Mouse (Mus musculus): Measurements from ENCODE around the gene Arih2.

Gene Arih2

GRCm38 (mm10) chr9:108579344-108579690 lies 69.9 kb downstream of the Arih2 start:
- DNase-seq (ENCODE audit: low spot score): no peak

GRCm38 (mm10) chr9:108578545-108579343 lies 70.4 kb downstream of the Arih2 start, which contains the start of gene Wdr6:
Gene Wdr6 (minus strand): TSS chr9:108578739.
- DNase-seq (ENCODE audit: low spot score): peak; percentile 81

- peak; percentile 46 for DNase-seq (ENCODE audit: low spot score)
Measured at GRCm38 (mm10) chr9:108577934-108578544, 71.1 kb downstream of the Arih2 start.

- DNase-seq (ENCODE audit: low spot score): no peak
Measured at GRCm38 (mm10) chr9:108577025-108577424, 72.2 kb downstream of the Arih2 start.

- DNase-seq (ENCODE audit: low spot score): no peak
Measured at GRCm38 (mm10) chr9:108575321-108576297, 73.6 kb downstream of the Arih2 start.

GRCm38 (mm10) chr9:108574921-108575320 lies 74.3 kb downstream of the Arih2 start:
- DNase-seq (ENCODE audit: low spot score): no peak

- peak; percentile 33 for DNase-seq (ENCODE audit: low spot score)
Measured at GRCm38 (mm10) chr9:108573774-108574690, 75.2 kb downstream of the Arih2 start.

- no peak for DNase-seq (ENCODE audit: low spot score)
Measured at GRCm38 (mm10) chr9:108572321-108572720, 76.9 kb downstream of the Arih2 start.

GRCm38 (mm10) chr9:108571401-108571973 lies 77.7 kb downstream of the Arih2 start:
- DNase-seq (ENCODE audit: low spot score): no peak

- peak; percentile 70 for DNase-seq (ENCODE audit: low spot score)
Measured at GRCm38 (mm10) chr9:108570207-108570896, 78.8 kb downstream of the Arih2 start.

GRCm38 (mm10) chr9:108569381-108570206 lies 79.6 kb downstream of the Arih2 start, which contains the start of gene Dalrd3:
Gene Dalrd3 (plus strand): TSS chr9:108569886.
- DNase-seq (ENCODE audit: low spot score): peak; percentile 72

- DNase-seq (ENCODE audit: low spot score): no peak
Measured at GRCm38 (mm10) chr9:108568511-108568921, 80.7 kb downstream of the Arih2 start.

- DNase-seq (ENCODE audit: low spot score): peak; percentile 25
Measured at GRCm38 (mm10) chr9:108567931-108568419, 81.2 kb downstream of the Arih2 start.

- DNase-seq (ENCODE audit: low spot score): peak; percentile 92
Measured at GRCm38 (mm10) chr9:108566815-108567776, 82.1 kb downstream of the Arih2 start, which contains the start of gene Ndufaf3. Gene Ndufaf3 (minus strand): TSS chr9:108567434.

- DNase-seq (ENCODE audit: low spot score): no peak
Measured at GRCm38 (mm10) chr9:108565881-108566814, 83.0 kb downstream of the Arih2 start.

- no peak for DNase-seq (ENCODE audit: low spot score)
Measured at GRCm38 (mm10) chr9:108564131-108564530, 85.1 kb downstream of the Arih2 start.

GRCm38 (mm10) chr9:108563671-108564070 lies 85.5 kb downstream of the Arih2 start:
- no peak for DNase-seq (ENCODE audit: low spot score)

All from urinary bladder, postnatal 25 days (tissue).